Mouse (Mus musculus) myocyte (in vitro differentiated cells): ENCODE results near the gene Lekr1.

Experiments
- E2F4 ChIP-seq: IDR thresholded peaks from one replicate; pipeline ENCODE4 v1.6.1; 2011; ENCODE audit warnings: mild to moderate bottlenecking, control low read depth, moderate library complexity; ENCODE audit not compliant: insufficient read depth
- MAX ChIP-seq: IDR thresholded peaks from one replicate; pipeline ENCODE4 v1.6.1; 2011; ENCODE audit warnings: low read depth, mild to moderate bottlenecking, control low read depth
- POLR2AphosphoS2 ChIP-seq: IDR thresholded peaks from one replicate; pipeline ENCODE4 v1.6.1; 2011; ENCODE audit warnings: low read depth, control low read depth; ENCODE audit not compliant: insufficient read length

DNA sequence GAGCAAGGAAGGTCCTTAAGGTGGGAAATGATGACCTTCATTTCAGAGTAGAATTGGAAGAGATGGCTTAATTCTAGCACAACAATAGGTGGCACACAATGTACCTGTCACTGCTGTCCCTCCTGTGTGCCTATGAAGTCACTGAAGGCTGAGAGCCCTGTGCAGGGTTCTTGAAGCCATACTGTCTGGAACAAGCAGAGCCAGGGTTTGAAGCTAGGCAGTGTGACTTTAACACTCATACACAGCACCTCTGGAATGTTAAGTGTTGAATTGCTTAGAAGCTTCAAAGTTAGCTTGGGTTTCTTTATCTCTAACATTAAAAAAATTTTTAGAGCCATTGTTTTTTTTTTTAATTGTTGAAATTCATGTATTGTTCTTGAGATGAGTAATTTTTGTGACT is 100.4 kb downstream of the Lekr1 start:
- no peak for TF ChIP-seq E2F4
- no peak for TF ChIP-seq POLR2AphosphoS2
- no peak for TF ChIP-seq MAX
